Mouse (Mus musculus): ENCODE measurements around the gene Dolk. TPM values are rescaled to one million over a fixed set of nuclear protein-coding genes. Genes with fewer than 3 reads are reported as not detected.

Gene Dolk
- polyA plus RNA-seq, 1 experiment: 11.5 TPM

- H3K4me1 ChIP-seq (ENCODE audit: control insufficient read depth, insufficient read depth, low read length): peaks cover 6% of the 10 kb centered on the region
- no peak overlapping the region for H3K4me3 ChIP-seq (ENCODE audit: insufficient read depth, low read length)
- TF ChIP-seq CTCF (IDR thresholded peaks at IDR 0.05; ENCODE audit: low read depth, low read length): no peak
- TF ChIP-seq POLR2A (IDR thresholded peaks at IDR 0.05; ENCODE audit: borderline replicate concordance, low read depth, low read length): no peak
- no peak overlapping the region for H3K27ac ChIP-seq (ENCODE audit: insufficient read depth, low read depth, low read length)
These were observed 33.6 kb downstream of the Dolk start for GRCm38 (mm10) chr2:30252521-30252920.

GRCm38 (mm10) chr2:30251417-30252104 is 34.6 kb downstream of the Dolk start:
- Histone ChIP-seq H3K4me1 (ENCODE audit: control insufficient read depth, insufficient read depth, low read length) (peaks cover 9% of the 10 kb centered on the region), H3K27ac (ENCODE audit: insufficient read depth, low read depth, low read length) (no peak overlapping the region), H3K4me3 (ENCODE audit: insufficient read depth, low read length) (no peak overlapping the region)
- TF ChIP-seq POLR2A (IDR thresholded peaks at IDR 0.05; ENCODE audit: borderline replicate concordance, low read depth, low read length) (no peak), CTCF (IDR thresholded peaks at IDR 0.05; ENCODE audit: low read depth, low read length) (no peak)

- Histone ChIP-seq H3K4me3 (ENCODE audit: insufficient read depth, low read length) (no peak overlapping the region), H3K4me1 (ENCODE audit: control insufficient read depth, insufficient read depth, low read length) (peaks cover 20% of the 10 kb centered on the region), H3K27ac (ENCODE audit: insufficient read depth, low read depth, low read length) (no peak overlapping the region)
- TF ChIP-seq CTCF (IDR thresholded peaks at IDR 0.05; ENCODE audit: low read depth, low read length): no peak
- no peak for TF ChIP-seq POLR2A (IDR thresholded peaks at IDR 0.05; ENCODE audit: borderline replicate concordance, low read depth, low read length)
These were observed 35.7 kb downstream of the Dolk start for GRCm38 (mm10) chr2:30250166-30251128.

- H3K27ac ChIP-seq (ENCODE audit: insufficient read depth, low read depth, low read length): no peak overlapping the region
- no peak overlapping the region for H3K4me3 ChIP-seq (ENCODE audit: insufficient read depth, low read length)
- peaks cover 21% of the 10 kb centered on the region for H3K4me1 ChIP-seq (ENCODE audit: control insufficient read depth, insufficient read depth, low read length)
- TF ChIP-seq CTCF (IDR thresholded peaks at IDR 0.05; ENCODE audit: low read depth, low read length) (no peak), POLR2A (IDR thresholded peaks at IDR 0.05; ENCODE audit: borderline replicate concordance, low read depth, low read length) (no peak)
These were observed 37.0 kb downstream of the Dolk start for GRCm38 (mm10) chr2:30249182-30249581.

- Histone ChIP-seq H3K27ac (ENCODE audit: insufficient read depth, low read depth, low read length) (no peak overlapping the region), H3K4me3 (ENCODE audit: insufficient read depth, low read length) (no peak overlapping the region), H3K4me1 (ENCODE audit: control insufficient read depth, insufficient read depth, low read length) (peaks cover 32% of the 10 kb centered on the region)
- no peak for TF ChIP-seq CTCF (IDR thresholded peaks at IDR 0.05; ENCODE audit: low read depth, low read length)
- no peak for TF ChIP-seq POLR2A (IDR thresholded peaks at IDR 0.05; ENCODE audit: borderline replicate concordance, low read depth, low read length)
These were observed 38.5 kb downstream of the Dolk start for GRCm38 (mm10) chr2:30247681-30248080.

GRCm38 (mm10) chr2:30247036-30247435 is 39.1 kb downstream of the Dolk start:
- peaks cover 36% of the 10 kb centered on the region for H3K4me1 ChIP-seq (ENCODE audit: control insufficient read depth, insufficient read depth, low read length)
- no peak for TF ChIP-seq CTCF (IDR thresholded peaks at IDR 0.05; ENCODE audit: low read depth, low read length)
- no peak for TF ChIP-seq POLR2A (IDR thresholded peaks at IDR 0.05; ENCODE audit: borderline replicate concordance, low read depth, low read length)
- no peak overlapping the region for H3K27ac ChIP-seq (ENCODE audit: insufficient read depth, low read depth, low read length)
- H3K4me3 ChIP-seq (ENCODE audit: insufficient read depth, low read length): no peak overlapping the region

- Histone ChIP-seq H3K4me1 (ENCODE audit: control insufficient read depth, insufficient read depth, low read length) (peaks cover 31% of the 10 kb centered on the region), H3K27ac (ENCODE audit: insufficient read depth, low read depth, low read length) (no peak overlapping the region), H3K4me3 (ENCODE audit: insufficient read depth, low read length) (no peak overlapping the region)
- TF ChIP-seq CTCF (IDR thresholded peaks at IDR 0.05; ENCODE audit: low read depth, low read length): no peak
- TF ChIP-seq POLR2A (IDR thresholded peaks at IDR 0.05; ENCODE audit: borderline replicate concordance, low read depth, low read length): no peak
These were observed 41.4 kb downstream of the Dolk start for GRCm38 (mm10) chr2:30244595-30245178.

- peaks cover 40% of the 10 kb centered on the region for H3K4me1 ChIP-seq (ENCODE audit: control insufficient read depth, insufficient read depth, low read length)
- TF ChIP-seq CTCF (IDR thresholded peaks at IDR 0.05; ENCODE audit: low read depth, low read length) (no peak), POLR2A (IDR thresholded peaks at IDR 0.05; ENCODE audit: borderline replicate concordance, low read depth, low read length) (no peak)
- no peak overlapping the region for H3K4me3 ChIP-seq (ENCODE audit: insufficient read depth, low read length)
- H3K27ac ChIP-seq (ENCODE audit: insufficient read depth, low read depth, low read length): peak overlapping the region; percentile 61
These were observed 42.7 kb downstream of the Dolk start for GRCm38 (mm10) chr2:30243391-30243790.

- no peak for TF ChIP-seq POLR2A (IDR thresholded peaks at IDR 0.05; ENCODE audit: borderline replicate concordance, low read depth, low read length)
- TF ChIP-seq CTCF (IDR thresholded peaks at IDR 0.05; ENCODE audit: low read depth, low read length): no peak
- Histone ChIP-seq H3K4me3 (ENCODE audit: insufficient read depth, low read length) (no peak overlapping the region), H3K27ac (ENCODE audit: insufficient read depth, low read depth, low read length) (peak overlapping the region; percentile 61), H3K4me1 (ENCODE audit: control insufficient read depth, insufficient read depth, low read length) (peaks cover 40% of the 10 kb centered on the region)
These were observed 43.6 kb downstream of the Dolk start for GRCm38 (mm10) chr2:30242509-30242908.

Data from bone marrow macrophage, adult 2 months (primary cell).